Mouse (Mus musculus) stomach, embryonic 15.5 days (tissue): ENCODE data around the gene Cxcr5. TPM values are rescaled to one million over a fixed set of nuclear protein-coding genes. Genes with fewer than 3 reads are reported as not detected.
A peak's percentile ranks its signal among the peaks of the same experiment; 100 is the strongest.

ENCODE experiments used
- ATAC-seq: fragments of 200-750 bp; cut with Nextera tagmentation; 2 replicates; pipeline ENCODE4 v1.8.0; 2017; ENCODE audit warnings: low read depth, moderate number of reproducible peaks, moderate TSS enrichment; ENCODE audit not compliant: insufficient read depth, low FRiP score
- H3K27ac ChIP-seq: fragments of 300-500 bp; sonication (generic); 2 replicates; pipeline ENCODE4 v1.5.1; 2015; ENCODE audit warnings: mild to moderate bottlenecking, inconsistent platforms
- H3K27me3 ChIP-seq: fragments of 300-500 bp; sonication (generic); replicated peaks from 2 replicates; pipeline ENCODE4 v1.6.1; 2015; ENCODE audit warnings: inconsistent platforms
- H3K36me3 ChIP-seq: fragments of 300-500 bp; sonication (generic); 2 replicates; pipeline ENCODE4 v1.6.1; 2015; ENCODE audit warnings: inconsistent platforms
- H3K4me1 ChIP-seq: fragments of 300-500 bp; sonication (generic); 2 replicates; pipeline ENCODE4 v1.6.1; 2015; ENCODE audit warnings: inconsistent platforms
- H3K4me2 ChIP-seq: fragments of 300-500 bp; sonication (generic); 2 replicates; pipeline ENCODE4 v1.6.1; 2015; ENCODE audit warnings: mild to moderate bottlenecking, inconsistent platforms
- H3K4me3 ChIP-seq: fragments of 300-500 bp; sonication (generic); replicated peaks from 2 replicates; pipeline ENCODE4 v1.5.1; 2015; ENCODE audit warnings: inconsistent platforms
- H3K9ac ChIP-seq: fragments of 300-500 bp; sonication (generic); 2 replicates; pipeline ENCODE4 v1.6.1; 2015; ENCODE audit warnings: inconsistent platforms
- H3K9me3 ChIP-seq: fragments of 300-500 bp; sonication (generic); 2 replicates; pipeline ENCODE4 v1.6.1; 2016; ENCODE audit warnings: inconsistent platforms
- WGBS: fragments of 180-500 bp; shearing (Covaris S2); methylation state at CpG from one replicate; pipeline ENCODE4 v1.1.7; 2015; 5-methylcytosine and 5-hydroxymethylcytosine counted together
- polyA plus RNA-seq: library from polyadenylated mRNA; unstranded; fragments of >200 nt; fragmentation: Nextera tagmentation; extraction: Ambion mirVana; gene quantifications from 2 replicates; pipeline ENCODE4 v1.2.1, GENCODE M21; 2015

Cxcr5 gene
- polyA plus RNA-seq, 1 experiment from 2014 or later: 0.62 TPM

- ATAC-seq: no peak; the same call in 1 of the 2 replicates
- no peak overlapping the region for H3K9ac ChIP-seq
- WGBS: 7% methylated on average over 18 of the region's 18 CpGs
- H3K4me2 ChIP-seq: peak overlapping the region; percentile 51
- H3K27ac ChIP-seq: peak overlapping the region; percentile 59; the same call in 1 of the 2 replicates
- no peaks in the 10 kb centered on the region for H3K9me3 ChIP-seq
- no peaks in the 10 kb centered on the region for H3K27me3 ChIP-seq
- no peaks in the 10 kb centered on the region for H3K36me3 ChIP-seq
- H3K4me1 ChIP-seq: peaks cover 14% of the 10 kb centered on the region
- peak overlapping the region; percentile 21; the same call in 1 of the 2 replicates for H3K4me3 ChIP-seq
Observed at GRCm38 (mm10) chr9:44598899-44599495, 37.3 kb upstream of the Cxcr5 start.

- H3K36me3 ChIP-seq: no peaks in the 10 kb centered on the region
- H3K4me2 ChIP-seq: no peak overlapping the region
- H3K9ac ChIP-seq: no peak overlapping the region
- peaks cover 10% of the 10 kb centered on the region for H3K4me1 ChIP-seq
- 86% methylated on average over 2 of the region's 2 CpGs for WGBS
- no peak overlapping the region for H3K27ac ChIP-seq
- no peak for ATAC-seq
- no peaks in the 10 kb centered on the region for H3K9me3 ChIP-seq
- no peaks in the 10 kb centered on the region for H3K27me3 ChIP-seq
- no peak overlapping the region for H3K4me3 ChIP-seq
Observed at GRCm38 (mm10) chr9:44597742-44598141, 36.1 kb upstream of the Cxcr5 start.

- WGBS: 82% methylated on average over 1 of the region's 1 CpGs
- H3K36me3 ChIP-seq: no peaks in the 10 kb centered on the region
- no peak for ATAC-seq
- no peak overlapping the region for H3K4me2 ChIP-seq
- no peaks in the 10 kb centered on the region for H3K9me3 ChIP-seq
- H3K4me3 ChIP-seq: no peak overlapping the region
- H3K4me1 ChIP-seq: peaks cover 9% of the 10 kb centered on the region; the same call in 1 of the 2 replicates
- no peak overlapping the region for H3K27ac ChIP-seq
- no peak overlapping the region for H3K9ac ChIP-seq
- no peaks in the 10 kb centered on the region for H3K27me3 ChIP-seq
Observed at GRCm38 (mm10) chr9:44595537-44595930, 33.9 kb upstream of the Cxcr5 start.

- no peaks in the 10 kb centered on the region for H3K36me3 ChIP-seq
- peaks cover 9% of the 10 kb centered on the region; the same call in 1 of the 2 replicates for H3K4me1 ChIP-seq
- H3K4me3 ChIP-seq: no peak overlapping the region
- WGBS: 72% methylated on average over 9 of the region's 9 CpGs
- no peak overlapping the region for H3K4me2 ChIP-seq
- H3K9me3 ChIP-seq: no peaks in the 10 kb centered on the region
- ATAC-seq: no peak
- no peaks in the 10 kb centered on the region for H3K27me3 ChIP-seq
- H3K9ac ChIP-seq: no peak overlapping the region
- H3K27ac ChIP-seq: no peak overlapping the region
Observed at GRCm38 (mm10) chr9:44594901-44595536, 33.3 kb upstream of the Cxcr5 start.

GRCm38 (mm10) chr9:44593886-44594285 is 32.2 kb upstream of the Cxcr5 start:
- no peak overlapping the region for H3K4me3 ChIP-seq
- WGBS: 75% methylated on average over 4 of the region's 4 CpGs

GRCm38 (mm10) chr9:44593221-44593620 is 31.5 kb upstream of the Cxcr5 start:
- Histone ChIP-seq H3K9ac (no peak overlapping the region), H3K9me3 (no peaks in the 10 kb centered on the region), H3K4me1 (no peaks in the 10 kb centered on the region), H3K27ac (no peak overlapping the region), H3K27me3 (no peaks in the 10 kb centered on the region), H3K36me3 (no peaks in the 10 kb centered on the region), H3K4me3 (no peak overlapping the region), H3K4me2 (no peak overlapping the region)
- no peak for ATAC-seq
- 81% methylated on average over 4 of the region's 4 CpGs for whole genome bisulfite sequencing

More at GRCm38 (mm10) chr9:44593886-44594285, 32.2 kb upstream of the Cxcr5 start:
- H3K27me3 ChIP-seq: no peaks in the 10 kb centered on the region
- no peak overlapping the region for H3K9ac ChIP-seq
- ATAC-seq: no peak
- peaks cover under 1% of the 10 kb centered on the region; the same call in 1 of the 2 replicates for H3K4me1 ChIP-seq
- no peaks in the 10 kb centered on the region for H3K9me3 ChIP-seq
- no peak overlapping the region for H3K27ac ChIP-seq
- no peak overlapping the region for H3K4me2 ChIP-seq
- H3K36me3 ChIP-seq: no peaks in the 10 kb centered on the region

- Histone ChIP-seq H3K4me2 (no peak overlapping the region), H3K4me3 (no peak overlapping the region), H3K36me3 (no peaks in the 10 kb centered on the region), H3K9me3 (no peaks in the 10 kb centered on the region), H3K27me3 (no peaks in the 10 kb centered on the region), H3K9ac (no peak overlapping the region), H3K27ac (no peak overlapping the region), H3K4me1 (peaks cover 2% of the 10 kb centered on the region; the same call in 1 of the 2 replicates)
- no peak for ATAC-seq
- WGBS: 67% methylated on average over 7 of the region's 7 CpGs
Observed at GRCm38 (mm10) chr9:44591595-44592188, 30.0 kb upstream of the Cxcr5 start.

GRCm38 (mm10) chr9:44590969-44591368 is 29.3 kb upstream of the Cxcr5 start:
- Histone ChIP-seq H3K4me1 (peaks cover 4% of the 10 kb centered on the region; the same call in 1 of the 2 replicates), H3K4me3 (no peak overlapping the region), H3K27me3 (no peaks in the 10 kb centered on the region), H3K36me3 (no peaks in the 10 kb centered on the region), H3K9me3 (no peaks in the 10 kb centered on the region), H3K9ac (no peak overlapping the region), H3K27ac (no peak overlapping the region), H3K4me2 (no peak overlapping the region)
- ATAC-seq: no peak
- 19% methylated on average over 2 of the region's 2 CpGs for WGBS

GRCm38 (mm10) chr9:44589095-44589494 is 27.4 kb upstream of the Cxcr5 start:
- no peaks in the 10 kb centered on the region for H3K36me3 ChIP-seq
- H3K4me3 ChIP-seq: no peak overlapping the region
- H3K9me3 ChIP-seq: no peaks in the 10 kb centered on the region
- H3K27ac ChIP-seq: no peak overlapping the region
- ATAC-seq: no peak
- no peaks in the 10 kb centered on the region for H3K27me3 ChIP-seq
- H3K9ac ChIP-seq: no peak overlapping the region
- H3K4me1 ChIP-seq: peaks cover 4% of the 10 kb centered on the region; the same call in 1 of the 2 replicates
- H3K4me2 ChIP-seq: no peak overlapping the region

- Histone ChIP-seq H3K4me3 (no peak overlapping the region), H3K36me3 (no peaks in the 10 kb centered on the region), H3K9ac (no peak overlapping the region), H3K4me2 (no peak overlapping the region), H3K9me3 (no peaks in the 10 kb centered on the region), H3K27ac (no peak overlapping the region), H3K4me1 (peaks cover 4% of the 10 kb centered on the region; the same call in 1 of the 2 replicates), H3K27me3 (no peaks in the 10 kb centered on the region)
- no peak for ATAC-seq
- WGBS: 38% methylated on average over 9 of the region's 9 CpGs
Observed at GRCm38 (mm10) chr9:44588605-44589004, 26.9 kb upstream of the Cxcr5 start.

GRCm38 (mm10) chr9:44587262-44588160 is 25.8 kb upstream of the Cxcr5 start:
- ATAC-seq: no peak; the same call in 1 of the 2 replicates
- peaks cover 4% of the 10 kb centered on the region; the same call in 1 of the 2 replicates for H3K4me1 ChIP-seq
- H3K4me2 ChIP-seq: no peak overlapping the region
- 75% methylated on average over 9 of the region's 9 CpGs for WGBS
- no peaks in the 10 kb centered on the region for H3K36me3 ChIP-seq
- H3K4me3 ChIP-seq: no peak overlapping the region
- no peaks in the 10 kb centered on the region for H3K9me3 ChIP-seq
- no peak overlapping the region for H3K27ac ChIP-seq
- H3K27me3 ChIP-seq: no peaks in the 10 kb centered on the region
- H3K9ac ChIP-seq: no peak overlapping the region
